Mouse (Mus musculus) ES-CJ7 (cell line): ENCODE data around the gene Xpnpep2.
A peak's percentile ranks its signal among the peaks of the same experiment; 100 is the strongest.

Source experiments
- DNase-seq: peaks from one replicate; pipeline ENCODE4 v3.0.0; 2011; ENCODE audit warnings: low read depth, low spot score

The Xpnpep2 gene

GRCm38 (mm10) chrX:48108394-48109315 lies at the start of gene Xpnpep2:
Gene Xpnpep2, plus strand, starts transcription at chrX:48108725.
- peak; percentile 45 for DNase-seq

- DNase-seq: peak; percentile 18
These were observed 46.0 kb upstream of the Xpnpep2 start for GRCm38 (mm10) chrX:48062481-48062880.

GRCm38 (mm10) chrX:48064166-48064853 lies 44.2 kb upstream of the Xpnpep2 start:
- peak; percentile 93 for DNase-seq

- DNase-seq: no peak
These were observed 41.6 kb upstream of the Xpnpep2 start for GRCm38 (mm10) chrX:48066891-48067290.

GRCm38 (mm10) chrX:48071961-48072360 lies 36.6 kb upstream of the Xpnpep2 start:
- DNase-seq: peak; percentile 93

- peak; percentile 65 for DNase-seq
These were observed 36.1 kb upstream of the Xpnpep2 start for GRCm38 (mm10) chrX:48072401-48072800.

- no peak for DNase-seq
These were observed 33.8 kb upstream of the Xpnpep2 start for GRCm38 (mm10) chrX:48074691-48075090.

GRCm38 (mm10) chrX:48076806-48077425 lies 31.6 kb upstream of the Xpnpep2 start:
- no peak for DNase-seq

- no peak for DNase-seq
These were observed 26.2 kb upstream of the Xpnpep2 start for GRCm38 (mm10) chrX:48082364-48082763.

- no peak for DNase-seq
These were observed 16.4 kb upstream of the Xpnpep2 start for GRCm38 (mm10) chrX:48092129-48092528.

GRCm38 (mm10) chrX:48093555-48093954 lies 15.0 kb upstream of the Xpnpep2 start:
- DNase-seq: no peak

- peak; percentile 48 for DNase-seq
These were observed 13.9 kb upstream of the Xpnpep2 start for GRCm38 (mm10) chrX:48094658-48095057.

- no peak for DNase-seq
These were observed 11.9 kb upstream of the Xpnpep2 start for GRCm38 (mm10) chrX:48096580-48096979.

GRCm38 (mm10) chrX:48098470-48099129 lies 9.9 kb upstream of the Xpnpep2 start:
- no peak for DNase-seq

- no peak for DNase-seq
These were observed 8.7 kb upstream of the Xpnpep2 start for GRCm38 (mm10) chrX:48099871-48100270.

- no peak for DNase-seq
These were observed 5.3 kb upstream of the Xpnpep2 start for GRCm38 (mm10) chrX:48103256-48103655.

GRCm38 (mm10) chrX:48104736-48105441 lies 3.6 kb upstream of the Xpnpep2 start:
- DNase-seq: no peak

- DNase-seq: no peak
These were observed 2.3 kb upstream of the Xpnpep2 start for GRCm38 (mm10) chrX:48106226-48106625.

GRCm38 (mm10) chrX:48109316-48109655 lies 761 bp downstream of the Xpnpep2 start:
- DNase-seq: no peak

- no peak for DNase-seq
These were observed 10.8 kb downstream of the Xpnpep2 start for GRCm38 (mm10) chrX:48119294-48119693.
